ENCODE assay signal across 26 mouse cellular contexts in genomic region chr7:135666314-135666713, GRCm38 (mm10). TPM values are rescaled to one million over a fixed set of nuclear protein-coding genes. Genes with fewer than 3 reads are reported as not detected.
A peak's percentile ranks its signal among the peaks of the same experiment; 100 is the strongest.
DNase-seq lines count a peak whose midpoint lies in the region; ATAC-seq and TF ChIP-seq lines count a peak whose summit lies in the region.
"Had no signal": no experiment of that assay in that cellular context is flagged by ENCODE, and none has a peak within 500 bp of the region (broad histone marks: within the 10 kb centered on the region; RNA-seq: fewer than 3 reads in every experiment).

No protein-coding gene starts in this region.

- no peak for DNase-seq in cerebellum, adult 18-20 months
- DNase-seq in adrenal gland, postnatal 4 days (ENCODE audit: low spot score in 2 of 2) = no peak
- DNase-seq in heart, postnatal 14 days = no peak
- DNase-seq: adrenal gland, postnatal 14 days; cerebellum, adult 11-12 months; cerebellum, adult 9-11 months; cerebellum, postnatal 36 days; gastrocnemius, adult 2 months; heart, adult 2 months had no signal

- no peak for TF ChIP-seq CTCF in bone marrow macrophage, adult 2 months (IDR thresholded peaks at IDR 0.05; ENCODE audit: low read depth, low read length)

- peaks cover 7% of the 10 kb centered on the region; the same call in 1 of the 2 replicates for H3K36me3 ChIP-seq in liver, embryonic 15.5 days (replicated peaks)
- peaks cover 21% of the 10 kb centered on the region; the same call in 1 of the 2 replicates for H3K36me3 ChIP-seq in liver, embryonic 12.5 days
- H3K36me3 ChIP-seq in macrophage (ENCODE audit: inconsistent target) = peaks cover 70% of the 10 kb centered on the region
- H3K36me3 ChIP-seq: forebrain, embryonic 10.5 days; heart, embryonic 15.5 days; hindbrain, embryonic 12.5 days had no signal

- no peaks in the 10 kb centered on the region for H3K9me3 ChIP-seq in liver, embryonic 15.5 days (replicated peaks)
- no peaks in the 10 kb centered on the region for H3K9me3 ChIP-seq in liver, embryonic 12.5 days (replicated peaks)
- H3K9me3 ChIP-seq: embryonic facial prominence, embryonic 15.5 days; forebrain, embryonic 10.5 days; heart, embryonic 15.5 days; hindbrain, embryonic 12.5 days had no signal

- 60% methylated on average over 2 of the region's 2 CpGs for WGBS in liver, embryonic 15.5 days (ENCODE audit: insufficient replicate concordance)
- WGBS in liver, embryonic 12.5 days (ENCODE audit: insufficient replicate concordance) = 63% methylated on average over 2 of the region's 2 CpGs
- WGBS in macrophage (ENCODE audit: missing documents) = 8% methylated on average over 2 of the region's 2 CpGs

- H3K9ac ChIP-seq in liver, embryonic 15.5 days = no peak overlapping the region
- no peak overlapping the region for H3K9ac ChIP-seq in liver, embryonic 12.5 days
- H3K9ac ChIP-seq: embryonic facial prominence, embryonic 15.5 days; heart, embryonic 15.5 days; hindbrain, embryonic 12.5 days had no signal

- H3K4me1 ChIP-seq in liver, embryonic 15.5 days (replicated peaks) = no peaks in the 10 kb centered on the region
- H3K4me1 ChIP-seq in liver, embryonic 12.5 days = no peaks in the 10 kb centered on the region
- peaks cover 47% of the 10 kb centered on the region for H3K4me1 ChIP-seq in bone marrow macrophage, adult 2 months (ENCODE audit: control insufficient read depth, insufficient read depth, low read length)
- H3K4me1 ChIP-seq: heart, embryonic 15.5 days had no signal

- no peak for ATAC-seq in liver, embryonic 15.5 days (ENCODE audit: insufficient read depth)
- no peak for ATAC-seq in liver, embryonic 12.5 days
- ATAC-seq: activated CD4-positive, CD25-positive, alpha-beta regulatory T cell, adult 4 months; forebrain, embryonic 14.5 days; hindbrain, embryonic 16.5 days; inflammation-experienced regulatory T-cells, adult 6 months; intestine, postnatal 0 days; Patski had no signal

- peak overlapping the region; percentile 53 for H3K27ac ChIP-seq in liver, embryonic 15.5 days (replicated peaks)
- H3K27ac ChIP-seq in liver, embryonic 12.5 days = no peak overlapping the region
- H3K27ac ChIP-seq in bone marrow macrophage, adult 2 months (ENCODE audit: insufficient read depth, low read depth, low read length) = peak overlapping the region; percentile 77
- H3K27ac ChIP-seq in macrophage = peak overlapping the region; percentile 80
- H3K27ac ChIP-seq: embryonic facial prominence, embryonic 15.5 days; forebrain, embryonic 10.5 days; gastrocnemius, adult 2 months; heart, adult 2 months; heart, embryonic 15.5 days; hindbrain, embryonic 12.5 days had no signal

- no peaks in the 10 kb centered on the region for H3K27me3 ChIP-seq in liver, embryonic 15.5 days
- H3K27me3 ChIP-seq in liver, embryonic 12.5 days (replicated peaks) = no peaks in the 10 kb centered on the region
- H3K27me3 ChIP-seq: CH12.LX; embryonic facial prominence, embryonic 15.5 days; hindbrain, embryonic 12.5 days; Patski had no signal

- no peak for TF ChIP-seq POLR2A in bone marrow macrophage, adult 2 months (IDR thresholded peaks at IDR 0.05; ENCODE audit: borderline replicate concordance, low read depth, low read length)

- H3K4me3 ChIP-seq in liver, embryonic 15.5 days (replicated peaks) = no peak overlapping the region
- no peak overlapping the region for H3K4me3 ChIP-seq in liver, embryonic 12.5 days
- no peak overlapping the region for H3K4me3 ChIP-seq in bone marrow macrophage, adult 2 months (ENCODE audit: insufficient read depth, low read length)
- no peak overlapping the region for H3K4me3 ChIP-seq in macrophage (ENCODE audit: inconsistent target)
- H3K4me3 ChIP-seq: embryonic facial prominence, embryonic 15.5 days; erythroblast, embryonic 14.5 days; forebrain, embryonic 10.5 days; gastrocnemius, adult 2 months; heart, adult 2 months; heart, embryonic 15.5 days; hindbrain, embryonic 12.5 days had no signal

- no peak overlapping the region for H3K4me2 ChIP-seq in liver, embryonic 15.5 days
- H3K4me2 ChIP-seq in liver, embryonic 12.5 days = no peak overlapping the region
- H3K4me2 ChIP-seq: embryonic facial prominence, embryonic 15.5 days; heart, embryonic 11.5 days; heart, embryonic 15.5 days; hindbrain, embryonic 12.5 days had no signal

- intact Hi-C loops in heart, postnatal 14 days (cut with DNase I) = no loop called here

- peaks cover 8% of the 10 kb centered on the region; the same call in 1 of the 2 replicates for H3K79me2 ChIP-seq in macrophage (ENCODE audit: inconsistent target)

RNA-seq across cellular contexts. Expression of gene Mki67, which starts 49.8 kb away (rescaled TPM):
- 99.4 and 99.7 TPM in 2 replicates for polyA plus RNA-seq in liver, embryonic 15.5 days (2015; fragmentation: Nextera tagmentation; extraction: Ambion mirVana)
- 108 and 118 TPM in 2 replicates for polyA plus RNA-seq in liver, embryonic 12.5 days (2016; fragmentation: Nextera tagmentation; extraction: Ambion mirVana)
- polyA plus RNA-seq in bone marrow macrophage, adult 2 months (2012; ENCODE audit: insufficient read depth, insufficient read length, missing spikeins) = 92.5 and 110 TPM in 2 replicates
- 100 to 1,000 TPM in 14 of 26 experiments, 10 to 100 TPM in 12; 20.5 to 572 (median 122) TPM for total RNA-seq in macrophage (2018; cell fraction: chromatin; rRNA removed)
- 100 to 1,000 TPM in 1 of 26 experiments, 10 to 100 TPM in 22, 1 to 10 TPM in 3; 8.8 to 101 (median 19.2) TPM for total RNA-seq in macrophage (2018; cell fraction: cytosol; rRNA removed)
- 100 to 1,000 TPM in 14 of 26 experiments, 10 to 100 TPM in 12; 13.1 to 253 (median 111) TPM for total RNA-seq in macrophage (2018; cell fraction: nucleus; rRNA removed)
- polyA plus RNA-seq in macrophage (2018) = 4.2 to 24.2 TPM (median 17.5 TPM) in 3 replicates
- total RNA-seq in adrenal gland, postnatal 4 days (2021) = 10 to 100 TPM; 68.1 to 95.6 TPM
- 10 to 100 TPM; 10.0 to 18.6 TPM for total RNA-seq in heart, postnatal 14 days (2021)
